Mouse (Mus musculus): ENCODE data around the gene Sept10.

Gene Sept10

DNA sequence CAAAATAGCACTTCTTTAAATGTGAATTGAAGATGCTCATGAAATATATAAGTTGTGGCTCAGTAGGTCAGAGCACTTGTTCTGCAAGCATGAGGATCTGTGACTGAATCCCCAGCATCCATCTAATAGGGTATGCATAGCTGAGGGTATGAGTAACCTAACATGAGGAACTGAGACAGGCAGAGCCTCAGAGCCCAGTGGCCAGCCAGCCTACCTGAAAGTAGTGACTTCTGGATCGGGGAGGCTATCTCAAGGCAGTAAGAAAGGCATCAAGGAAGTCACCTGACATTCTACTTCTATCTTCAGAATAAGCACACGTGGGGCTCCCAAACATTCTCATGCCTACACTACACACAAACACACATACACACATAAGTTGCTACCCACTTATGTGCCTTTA lies 3.5 kb upstream of the Sept10 start:
- no peak for DNase-seq (ENCODE audit: low spot score)

DNA sequence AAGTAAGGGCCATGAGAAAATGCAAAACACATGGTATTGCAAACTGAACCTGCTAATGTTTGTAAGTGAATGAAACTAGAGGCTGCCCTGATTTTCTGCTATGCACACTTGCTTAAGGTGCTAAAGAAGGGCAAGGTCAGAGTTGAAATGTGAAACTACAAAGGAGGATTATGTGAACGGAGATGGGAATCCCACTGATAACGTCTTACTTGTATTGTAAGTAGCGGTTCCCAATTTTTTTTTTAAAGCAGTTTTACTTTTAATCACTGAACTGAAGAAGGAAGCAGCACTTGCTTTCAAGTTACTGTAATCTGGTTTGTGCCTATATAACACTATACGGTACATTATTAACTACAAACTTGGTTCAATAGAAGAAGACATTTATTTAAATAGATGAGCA lies 2.2 kb upstream of the Sept10 start:
- no peak for DNase-seq (ENCODE audit: low spot score)

DNA sequence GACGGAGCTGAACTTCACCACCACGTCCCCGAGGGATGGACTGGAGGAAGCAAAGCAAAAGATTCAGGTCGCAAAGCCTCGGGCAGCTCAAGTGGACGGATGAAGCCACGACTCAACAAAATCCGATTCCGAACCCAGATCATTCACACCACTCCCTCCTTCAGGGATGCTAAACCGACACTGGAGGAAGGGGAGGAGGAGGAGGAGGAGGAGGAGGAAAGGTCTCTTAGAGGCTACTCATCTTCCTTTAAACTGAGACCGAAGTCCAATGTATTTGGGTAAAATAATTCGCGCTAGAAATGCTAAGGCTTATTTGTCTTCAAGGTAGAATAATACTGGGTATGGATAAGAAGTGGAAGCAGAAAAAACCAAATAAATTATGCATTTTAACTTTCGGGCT lies 1.7 kb upstream of the Sept10 start:
- no peak for DNase-seq (ENCODE audit: low spot score)

DNA sequence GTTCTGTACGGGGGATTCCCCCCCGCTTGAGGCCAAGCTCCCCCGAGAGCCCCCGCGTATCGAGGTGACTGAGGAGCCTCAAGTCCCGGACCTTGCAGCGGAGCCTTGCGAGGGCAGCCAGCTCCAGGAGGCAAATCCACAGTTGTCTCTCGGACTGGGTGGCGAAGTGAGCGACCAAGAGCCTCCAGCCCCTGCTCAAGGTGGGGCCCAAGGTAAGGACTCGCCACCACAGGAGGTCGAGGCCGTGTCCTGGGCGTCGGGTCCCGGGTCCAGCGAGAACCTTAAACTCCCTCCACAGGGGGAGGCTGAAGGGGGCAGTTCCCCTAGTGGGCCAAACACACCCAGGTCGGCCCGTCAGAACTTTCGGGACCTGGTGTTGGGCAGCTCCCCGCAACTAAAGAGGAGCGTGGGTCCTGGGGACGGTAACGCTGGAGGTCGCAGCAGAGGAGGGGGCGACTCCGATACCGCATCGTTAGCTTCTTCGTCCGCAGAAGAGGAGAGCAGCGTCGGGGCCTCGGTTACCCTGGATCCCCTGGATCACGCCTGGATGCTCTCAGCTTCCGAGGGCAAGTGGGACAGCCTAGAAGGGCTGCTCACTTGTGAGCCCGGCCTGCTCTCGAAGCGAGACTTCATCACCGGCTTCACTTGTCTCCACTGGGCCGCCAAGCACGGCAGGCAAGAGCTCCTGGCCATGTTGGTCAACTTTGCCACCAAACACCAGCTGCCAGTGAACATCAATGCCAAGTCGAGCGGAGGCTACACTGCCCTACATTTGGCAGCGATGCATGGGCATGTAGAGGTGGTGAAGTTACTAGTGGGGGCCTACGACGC lies 839 bp upstream of the Sept10 start:
- peak; percentile 24 for DNase-seq (ENCODE audit: low spot score)

DNA sequence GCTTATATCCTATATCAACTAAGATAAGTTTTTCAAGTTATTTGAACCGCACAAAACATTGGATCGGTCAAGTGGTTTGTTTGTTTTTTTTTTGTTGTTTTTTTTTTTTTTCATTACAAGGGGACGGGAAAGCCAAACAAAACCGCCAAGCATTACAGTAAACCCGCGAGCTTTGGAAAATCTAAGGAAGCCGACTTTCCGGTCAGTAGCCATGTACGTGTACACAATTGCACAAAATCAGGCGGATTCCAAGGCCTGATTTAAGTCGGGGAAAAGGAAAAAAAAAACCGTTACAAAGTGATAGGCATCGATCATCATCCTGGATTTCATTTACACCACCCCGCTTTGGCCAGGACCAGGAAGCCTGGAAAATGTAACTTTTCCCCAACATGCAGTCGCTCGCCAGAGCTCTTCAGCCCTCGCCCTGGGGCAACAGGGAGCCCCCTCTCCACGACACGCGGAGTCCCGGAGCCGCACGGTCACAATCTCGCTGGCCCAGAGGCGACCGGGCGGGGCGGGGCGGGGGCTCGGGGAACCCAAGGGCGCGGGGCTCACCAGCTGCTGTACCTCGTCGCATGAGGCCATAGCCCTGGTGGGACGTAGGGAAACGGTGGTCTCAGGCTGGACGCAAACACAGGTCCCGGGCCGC lies 699 bp downstream of the Sept10 start:
- no peak for DNase-seq (ENCODE audit: low spot score)

DNA sequence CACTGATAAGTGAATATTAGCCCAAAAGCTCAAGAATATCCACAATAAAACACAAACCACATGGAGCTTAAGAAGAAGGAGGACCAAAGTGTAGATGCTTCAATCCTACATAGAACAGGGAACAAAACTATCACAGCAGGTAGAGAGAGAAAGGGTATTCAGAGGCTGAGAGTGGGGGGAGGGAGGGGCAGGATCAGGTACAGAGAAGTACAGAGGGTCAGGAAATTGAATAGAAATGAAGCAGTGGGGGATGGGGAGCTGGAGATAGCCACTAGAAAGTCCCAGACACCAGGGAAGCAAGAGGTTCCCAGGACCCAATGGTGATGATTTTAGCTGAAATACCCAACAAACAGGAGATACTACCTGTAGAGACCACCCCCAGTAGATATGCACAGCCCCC lies 21.6 kb downstream of the Sept10 start:
- no peak for DNase-seq (ENCODE audit: low spot score)

DNA sequence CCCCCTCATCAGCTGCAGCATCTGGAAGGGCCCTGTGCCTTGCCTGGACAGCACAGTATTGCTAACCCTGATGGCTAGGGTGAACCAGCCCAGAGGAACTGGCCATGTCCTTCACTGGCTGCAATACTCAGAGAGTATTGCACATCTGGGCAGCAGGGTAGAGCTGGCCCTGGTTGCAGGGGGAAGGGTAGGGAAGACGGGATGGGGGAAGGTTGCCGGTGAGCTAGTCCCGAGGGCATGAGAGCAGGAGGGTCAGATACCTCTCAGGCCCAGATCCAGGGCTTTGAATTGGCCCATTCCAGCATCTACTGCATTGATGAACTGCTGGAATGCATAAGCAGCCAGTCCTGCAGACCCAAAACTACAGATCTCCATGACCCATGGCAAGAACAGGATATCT lies 24.9 kb downstream of the Sept10 start:
- DNase-seq (ENCODE audit: low spot score) = no peak

DNA sequence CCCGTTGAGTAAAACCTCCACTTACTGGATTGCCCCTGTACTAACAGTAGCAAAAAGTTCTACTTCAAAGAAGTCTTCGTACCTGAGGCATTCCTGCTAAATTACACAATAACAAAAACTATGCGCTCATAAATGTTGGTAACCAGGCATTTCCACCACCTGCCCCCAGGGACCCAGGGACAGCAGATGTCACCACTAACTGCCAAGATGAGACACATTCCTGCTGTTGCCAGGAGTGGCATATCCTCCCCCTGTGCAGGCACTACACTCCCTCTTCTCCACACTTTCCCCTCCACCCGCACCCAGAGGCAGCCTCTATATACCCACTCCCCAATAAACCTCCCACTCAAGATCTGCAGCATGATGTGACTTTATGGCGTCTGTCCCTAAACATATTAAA lies 26.8 kb downstream of the Sept10 start:
- no peak for DNase-seq (ENCODE audit: low spot score)

DNA sequence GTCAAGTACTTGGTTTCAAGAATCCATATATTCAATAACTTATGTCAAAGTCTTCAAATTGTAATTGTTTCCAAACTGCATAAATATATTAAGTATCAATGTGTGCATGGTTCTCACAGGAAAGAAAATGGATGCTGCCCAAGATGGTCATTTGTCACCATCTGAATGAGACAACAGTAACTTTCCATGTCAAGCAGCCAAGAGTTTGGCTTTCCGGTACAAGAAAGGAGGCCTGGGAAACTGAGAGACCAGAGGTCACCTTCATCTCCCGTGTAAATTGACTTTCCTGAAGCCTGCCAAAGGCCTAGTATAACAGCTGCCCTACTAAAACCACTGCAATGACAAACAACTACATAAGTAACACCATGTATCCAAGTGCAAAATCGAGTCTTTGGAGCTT lies 39.3 kb downstream of the Sept10 start:
- DNase-seq (ENCODE audit: low spot score) = no peak

DNA sequence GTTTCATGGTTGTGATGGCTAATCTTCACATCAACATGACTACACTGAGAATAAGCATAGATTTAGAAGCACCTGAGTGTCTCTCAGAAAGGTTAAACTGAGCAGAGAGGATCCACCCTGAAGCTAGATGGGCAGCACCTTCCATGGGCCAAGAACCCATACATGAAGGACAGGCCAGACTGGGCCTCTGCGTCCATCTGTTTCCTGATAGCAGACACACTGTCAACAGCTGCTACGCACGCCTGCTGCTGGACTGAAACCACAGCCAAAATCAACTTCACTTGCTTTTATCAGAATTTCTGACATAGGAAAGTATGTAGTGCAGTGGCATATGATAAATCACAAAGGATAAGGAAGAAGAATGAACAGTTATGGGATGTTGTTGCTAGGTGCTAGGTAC lies 42.0 kb downstream of the Sept10 start:
- no peak for DNase-seq (ENCODE audit: low spot score)

DNA sequence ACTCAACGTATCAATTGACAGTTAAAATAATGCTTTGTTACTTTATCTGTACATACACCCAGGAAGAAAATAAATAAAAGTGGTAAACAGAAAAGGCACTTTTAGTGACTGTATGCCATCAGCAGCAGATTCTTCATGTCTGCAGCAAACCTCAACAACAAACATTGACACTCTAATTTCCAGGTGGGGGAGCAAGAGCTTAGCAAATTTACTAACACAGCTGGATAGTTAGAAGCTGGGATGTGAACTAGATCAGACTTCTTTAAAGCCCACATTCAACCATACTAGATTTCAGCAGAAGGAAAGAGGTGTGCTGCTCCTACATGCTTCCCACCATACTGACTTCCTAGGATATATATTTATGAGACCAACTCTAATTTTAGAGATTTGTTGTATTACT lies 49.1 kb downstream of the Sept10 start:
- DNase-seq (ENCODE audit: low spot score) = no peak

DNA sequence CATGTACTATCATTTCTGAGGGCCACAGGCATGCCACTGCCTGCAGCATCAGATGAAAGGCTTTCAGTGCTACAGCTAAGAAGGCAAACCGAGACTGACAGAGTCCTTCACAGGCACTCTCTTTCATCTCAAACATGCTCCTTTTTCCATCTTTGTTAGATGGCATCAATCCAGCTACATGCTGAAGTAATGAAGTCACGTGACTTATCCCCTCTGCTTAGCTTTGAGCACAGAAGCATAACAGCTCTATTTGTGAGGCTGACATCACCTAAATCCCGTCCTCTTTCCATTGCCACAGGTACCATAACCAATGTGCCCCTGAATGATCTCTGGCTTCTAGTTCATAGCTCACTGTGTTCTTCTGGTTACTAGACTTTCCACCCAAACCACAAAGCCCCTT lies 50.6 kb downstream of the Sept10 start:
- no peak for DNase-seq (ENCODE audit: low spot score)

DNA sequence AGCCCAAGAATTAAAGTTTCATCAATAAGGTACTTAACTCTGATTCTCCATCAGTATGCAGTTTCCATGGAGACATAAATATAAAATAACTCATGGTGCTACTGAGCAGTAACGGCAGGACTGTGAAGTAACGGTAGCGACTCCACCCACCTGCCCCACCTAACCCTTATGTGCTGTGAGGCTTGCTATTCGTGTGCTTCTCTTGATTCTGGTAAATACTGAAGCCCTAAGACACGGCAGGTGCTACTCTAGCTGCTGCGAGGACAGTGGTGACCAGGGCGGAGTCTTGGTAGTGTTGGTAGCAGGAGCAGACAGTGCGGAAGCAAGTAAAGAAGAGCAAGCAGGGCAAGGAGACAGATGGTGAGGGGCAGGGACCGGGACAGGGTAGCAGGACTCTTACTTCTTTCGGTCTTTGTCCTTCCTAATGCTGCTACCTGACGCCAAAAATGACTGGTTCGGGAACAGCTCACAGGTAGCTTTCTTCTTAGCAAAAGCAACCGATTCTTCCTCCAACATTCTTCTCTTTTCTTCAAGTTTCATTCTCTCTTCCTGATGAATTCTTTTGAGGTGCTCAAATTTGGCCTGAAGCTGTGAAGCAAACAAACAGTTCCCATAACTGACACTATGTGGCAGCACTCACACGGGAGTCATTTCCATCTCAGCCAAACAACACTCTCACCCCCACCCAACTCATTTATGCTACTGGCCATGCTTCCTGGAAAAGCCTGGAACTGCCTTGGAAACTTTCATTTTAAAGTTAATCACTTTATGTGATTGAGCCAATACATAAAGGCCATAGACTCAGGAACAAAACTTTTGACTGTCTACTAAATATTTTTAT lies 55.3 kb downstream of the Sept10 start:
- no peak for DNase-seq (ENCODE audit: low spot score)

DNA sequence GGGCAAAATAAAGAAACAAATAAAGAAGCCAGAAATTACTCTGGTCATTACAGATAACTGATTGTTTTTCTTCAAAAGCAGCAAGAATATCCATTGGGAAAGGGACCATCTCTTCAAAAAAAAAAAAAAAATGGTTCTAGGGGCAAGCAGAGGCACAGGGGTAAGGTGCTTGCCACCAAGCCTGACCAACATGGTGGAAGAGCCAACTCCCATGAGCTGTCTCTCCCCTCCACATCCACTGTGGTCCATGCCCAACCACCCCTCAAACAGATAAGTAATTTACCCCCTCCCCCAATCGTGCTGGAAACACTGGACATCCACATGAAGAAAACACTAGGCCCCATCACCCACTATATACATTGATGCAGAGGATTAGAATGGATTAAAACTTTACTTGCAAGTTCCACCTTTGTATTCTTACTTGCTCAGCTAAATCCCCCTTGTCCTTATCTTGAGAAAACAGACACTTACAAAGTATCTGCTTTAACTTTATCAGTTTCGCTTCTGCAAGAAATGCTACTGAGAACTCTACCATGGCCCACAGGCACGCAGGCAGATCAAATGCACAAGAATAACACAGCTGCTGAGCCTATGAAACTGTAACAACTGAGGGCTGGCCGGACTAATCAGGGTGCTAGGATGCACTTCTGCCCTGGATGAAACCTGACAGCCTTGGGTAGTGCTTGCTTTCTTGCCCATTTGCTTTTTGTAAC lies 59.3 kb downstream of the Sept10 start:
- no peak for DNase-seq (ENCODE audit: low spot score)

DNA sequence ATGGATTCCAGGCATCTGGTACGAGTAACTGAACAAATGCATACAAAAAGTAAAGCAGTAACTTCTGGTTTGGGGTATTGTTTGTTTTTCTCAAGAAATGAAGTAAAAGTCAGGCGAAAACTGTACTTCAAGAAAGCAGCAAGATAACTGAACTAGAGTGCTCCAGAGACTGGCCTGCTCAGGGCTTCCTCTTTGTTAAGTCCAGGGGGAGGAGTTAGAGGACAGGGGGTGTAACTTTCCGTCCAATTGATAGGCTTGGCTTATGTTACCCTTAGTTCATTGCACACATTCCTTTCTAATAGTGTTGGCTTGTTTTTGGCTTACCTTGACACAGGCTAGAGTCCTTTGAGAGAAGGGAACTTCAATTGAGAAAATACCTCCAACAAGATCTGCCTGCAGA lies 63.0 kb downstream of the Sept10 start:
- no peak for DNase-seq (ENCODE audit: low spot score)

DNA sequence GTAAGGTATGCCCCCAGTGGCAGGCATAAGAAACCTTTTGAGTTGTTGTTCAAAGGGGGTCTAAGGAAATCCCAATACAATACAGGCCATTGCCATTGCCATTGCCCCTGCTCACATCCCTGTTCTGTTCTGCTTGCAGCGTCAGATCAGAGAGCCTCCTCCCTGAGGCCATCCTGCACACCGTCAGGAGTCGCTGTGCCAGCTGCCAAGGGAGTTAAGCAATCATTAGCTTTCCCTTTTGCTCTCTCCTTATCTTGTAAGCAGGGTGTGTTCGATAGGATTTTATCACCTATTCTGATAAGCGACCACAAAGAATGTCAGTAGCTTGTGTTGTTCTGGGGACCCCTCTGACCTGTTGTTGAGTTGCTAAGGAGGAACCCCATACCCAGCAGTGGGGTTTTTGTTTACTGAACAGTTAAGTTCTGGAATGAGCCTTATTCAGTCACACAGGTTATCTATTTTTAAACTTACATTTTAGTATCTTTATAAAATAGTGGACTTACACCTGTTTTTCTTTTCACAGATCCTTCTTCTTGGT lies 69.0 kb downstream of the Sept10 start:
- DNase-seq (ENCODE audit: low spot score) = no peak

DNA sequence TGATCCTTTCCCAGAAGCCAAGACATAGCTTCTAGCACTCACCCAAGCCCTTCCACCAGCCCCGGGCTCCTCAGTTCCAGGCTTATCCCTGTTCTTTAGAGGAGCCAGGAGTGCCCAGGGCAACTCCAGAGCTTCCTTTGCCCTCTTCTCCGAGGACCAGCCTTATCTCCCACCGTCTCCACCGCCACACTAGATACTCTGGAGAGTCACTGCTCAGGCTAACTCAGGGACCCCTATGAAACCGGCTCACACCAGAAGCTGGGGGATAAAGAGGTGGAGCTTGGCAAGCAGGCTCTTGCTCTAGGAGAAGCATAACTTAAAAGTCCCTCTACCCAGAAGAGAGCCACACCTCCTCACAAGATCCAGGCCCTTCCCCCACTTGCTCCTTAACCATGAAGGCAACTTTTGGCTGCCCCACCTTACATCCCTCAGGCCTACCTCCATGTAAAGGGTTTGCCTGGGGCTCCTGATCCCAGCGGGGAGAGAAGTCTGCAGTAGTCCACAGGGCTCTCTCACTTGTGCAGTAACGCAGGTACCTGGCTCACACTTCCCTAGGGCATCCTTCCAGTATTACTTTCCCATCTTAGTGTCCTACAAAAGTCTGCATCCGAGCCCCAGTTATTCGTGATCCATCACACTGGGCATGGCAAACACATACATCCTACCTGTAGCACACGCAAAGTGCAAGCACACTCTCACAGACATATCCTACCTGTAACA lies 70.5 kb downstream of the Sept10 start:
- no peak for DNase-seq (ENCODE audit: low spot score)

DNA sequence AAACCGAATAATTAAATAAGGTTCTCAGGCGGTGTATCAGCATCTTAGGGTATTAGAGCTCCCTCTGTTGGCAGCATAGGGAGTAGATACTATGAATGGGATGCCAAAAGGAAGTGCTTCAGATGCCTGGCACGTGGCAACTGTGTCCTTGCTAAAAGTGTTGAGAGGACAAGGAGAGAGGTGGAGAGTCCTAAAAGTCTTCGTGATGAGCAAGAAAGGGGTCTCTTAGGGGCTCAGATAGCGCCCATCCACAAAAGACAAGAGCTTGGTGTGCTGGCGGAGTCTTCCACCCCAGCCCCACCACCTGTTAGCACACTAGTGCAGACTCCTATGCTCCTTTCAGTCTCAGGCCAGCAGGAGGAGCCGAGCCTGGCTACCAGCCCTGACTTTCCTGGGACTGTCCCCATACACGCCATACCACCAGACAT lies 71.7 kb downstream of the Sept10 start:
- DNase-seq (ENCODE audit: low spot score) = peak; percentile 35

DNA sequence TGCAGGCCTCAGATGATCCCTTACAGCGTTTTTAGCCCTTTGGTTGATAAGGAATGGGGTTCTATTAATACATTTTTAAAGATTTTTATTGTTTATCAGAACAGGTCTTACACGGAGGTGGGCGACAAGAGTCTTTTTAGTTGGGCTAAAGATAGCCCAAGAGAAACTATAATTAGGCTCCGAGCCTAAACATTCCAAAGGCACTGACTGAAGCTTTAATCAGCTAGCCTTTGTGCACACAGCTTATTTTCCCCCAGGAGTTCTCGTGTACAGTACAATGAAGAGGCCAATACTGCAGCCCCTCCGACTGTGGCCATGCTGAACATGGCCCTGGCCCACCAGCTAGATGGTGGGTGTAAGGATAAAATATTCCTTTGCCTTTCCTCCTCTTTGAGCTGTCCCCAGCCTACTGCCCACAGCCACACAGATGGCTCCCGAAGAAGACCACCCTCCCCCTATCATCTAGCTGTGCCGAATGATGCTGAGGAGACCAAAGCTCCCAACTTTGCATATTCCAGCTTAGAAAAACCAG lies 88.1 kb downstream of the Sept10 start:
- DNase-seq (ENCODE audit: low spot score) = no peak

DNA sequence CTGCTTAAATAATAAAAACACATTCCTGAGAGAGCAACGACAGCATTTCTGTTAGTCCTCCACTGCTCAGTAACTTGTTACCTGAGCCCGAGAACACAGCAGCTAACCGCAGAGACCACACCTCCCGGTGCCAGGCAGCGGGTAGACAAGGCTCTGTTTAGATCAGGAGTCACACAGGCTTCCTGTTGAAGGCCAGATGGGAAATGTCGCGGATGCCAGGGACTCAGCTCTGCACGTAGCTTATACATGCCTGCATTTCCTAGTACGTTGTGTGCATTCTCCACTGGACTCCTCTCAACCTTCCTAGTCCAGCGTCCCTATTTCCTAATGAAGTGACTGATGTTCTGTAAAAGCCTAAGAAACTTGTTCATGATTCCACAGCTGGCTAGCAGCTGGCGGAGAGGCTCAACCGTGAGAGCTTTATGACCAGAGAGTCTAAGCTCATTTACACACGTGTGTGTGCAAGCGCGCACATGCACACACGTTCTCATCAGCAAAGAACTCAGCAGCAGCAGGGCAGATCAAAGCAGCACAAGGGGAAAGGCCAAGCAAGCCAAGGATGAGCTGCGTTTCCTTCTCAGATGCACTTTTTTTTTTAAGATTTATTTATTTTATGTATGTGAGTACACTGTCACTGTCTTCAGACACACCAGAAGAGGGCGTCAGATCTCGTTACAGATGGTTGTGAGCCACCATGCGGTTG lies 89.6 kb downstream of the Sept10 start:
- no peak for DNase-seq (ENCODE audit: low spot score)

Data from ovary, postnatal 36 days (tissue).